Mouse (Mus musculus) liver, embryonic 14.5 days (tissue): ENCODE results near the gene Evpl.

Experiments used
- CTCF ChIP-seq: IDR thresholded peaks from 2 replicates; pipeline ENCODE4 v1.5.1; 2016; ENCODE audit warnings: antibody characterized with exemption, low read depth, control low read depth
- EP300 ChIP-seq: IDR thresholded peaks from 2 replicates; pipeline ENCODE4 v1.6.1; 2016; ENCODE audit warnings: antibody characterized with exemption, low read depth

DNA sequence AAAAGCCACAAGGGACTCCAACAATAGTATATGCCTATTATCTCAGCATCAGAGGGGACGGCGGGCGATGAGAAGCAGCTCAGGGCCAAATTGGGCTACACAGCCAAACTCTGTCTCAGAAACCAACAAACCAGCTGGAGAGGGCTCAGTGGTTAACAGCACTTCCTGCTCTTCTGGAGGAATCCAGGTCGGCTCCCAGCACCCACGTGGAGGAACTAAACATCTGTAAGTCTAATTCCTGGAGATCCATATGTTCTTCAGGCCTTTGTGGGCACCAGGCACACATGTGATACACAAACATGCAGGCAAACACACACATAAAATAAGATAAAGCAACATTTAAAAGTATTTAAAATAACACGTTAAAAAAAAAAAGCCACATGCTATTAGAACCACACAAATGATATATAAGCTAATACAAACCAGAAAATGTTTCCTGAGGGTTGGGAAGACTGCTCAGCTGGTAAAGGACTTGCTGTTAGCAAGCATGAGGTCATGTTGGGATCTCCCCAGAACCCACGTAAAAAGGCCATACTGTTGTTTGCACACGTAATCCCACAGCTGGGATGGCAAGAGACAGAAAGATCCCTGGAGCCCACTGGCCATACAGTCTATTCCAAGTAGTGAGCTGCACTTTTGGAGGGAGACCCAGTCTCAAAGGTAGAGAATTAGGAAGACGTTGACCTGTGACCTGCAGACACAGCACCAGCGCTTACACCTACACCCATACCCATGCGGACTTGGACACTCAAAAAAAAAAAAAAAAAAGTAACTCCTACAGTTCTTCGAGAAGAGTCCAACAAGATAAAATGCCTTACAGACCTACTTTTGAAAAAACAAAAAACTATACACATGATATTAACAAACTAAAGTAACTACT lies 35.0 kb upstream of the Evpl start:
- TF ChIP-seq CTCF (no peak), EP300 (no peak)
